Mouse (Mus musculus): ENCODE results near the gene Tspan11. TPM values are rescaled to one million over a fixed set of nuclear protein-coding genes. Genes with fewer than 3 reads are reported as not detected.

Tspan11 gene
- total RNA-seq, 2 experiments from 2014 or later = not detected

DNA sequence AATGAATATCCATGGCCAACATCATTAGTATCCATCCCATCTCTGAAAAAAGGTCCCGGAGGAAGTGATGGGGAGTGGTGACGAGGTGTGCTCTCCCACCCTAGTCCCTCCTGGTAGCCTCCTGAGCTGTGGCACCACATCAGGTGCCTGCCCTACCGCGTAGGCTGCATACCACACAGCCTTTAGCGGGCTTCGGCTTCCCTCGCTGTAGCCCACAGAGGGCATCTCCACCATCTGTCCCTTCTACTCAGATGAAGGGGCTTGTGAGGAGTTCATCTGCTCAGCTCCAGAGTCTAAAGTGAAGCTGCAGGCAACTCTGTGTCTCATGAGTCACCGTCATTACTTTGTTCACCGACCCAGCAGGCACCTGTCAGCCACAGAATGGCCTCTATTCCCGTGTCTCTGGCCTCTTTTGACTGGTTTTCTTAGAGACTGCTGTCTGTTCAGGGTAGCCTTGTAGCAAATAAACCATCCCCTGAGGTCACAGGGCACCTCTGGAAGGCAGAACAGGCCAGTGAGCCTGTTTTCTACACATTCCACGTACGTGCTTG, 101.6 kb downstream of the Tspan11 start:
- ATAC-seq (replicated peaks; ENCODE audit: poor library complexity) = no peak

DNA sequence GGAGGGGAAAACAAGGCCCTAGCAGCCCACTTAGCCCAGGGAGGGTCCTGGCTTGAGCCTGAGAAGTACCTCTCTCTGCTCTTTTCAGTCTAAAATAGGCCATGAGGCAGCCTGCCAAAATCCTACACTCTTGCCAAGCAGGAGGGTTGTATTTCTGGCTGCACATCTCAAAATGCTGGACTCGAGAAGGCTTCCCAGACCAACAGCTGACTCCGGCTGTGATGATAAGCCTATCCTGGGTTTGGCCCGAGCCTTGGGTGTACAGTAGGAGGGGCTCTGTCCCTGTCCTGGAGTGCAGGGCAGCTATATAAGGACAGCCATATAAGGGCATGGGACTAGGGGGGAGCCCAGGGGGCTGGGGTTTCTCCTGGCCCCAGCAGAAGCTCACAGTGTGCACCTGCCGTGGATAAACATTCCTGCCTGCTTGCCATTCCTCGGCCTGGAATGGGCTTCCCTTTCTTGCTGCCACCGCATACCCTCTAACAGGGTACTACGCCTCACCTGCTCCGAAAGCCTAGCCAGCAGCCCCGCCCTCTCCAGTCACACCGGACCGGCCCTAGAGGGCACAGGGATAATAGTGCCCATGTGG, 102.3 kb downstream of the Tspan11 start:
- no peak for ATAC-seq (replicated peaks; ENCODE audit: poor library complexity)

DNA sequence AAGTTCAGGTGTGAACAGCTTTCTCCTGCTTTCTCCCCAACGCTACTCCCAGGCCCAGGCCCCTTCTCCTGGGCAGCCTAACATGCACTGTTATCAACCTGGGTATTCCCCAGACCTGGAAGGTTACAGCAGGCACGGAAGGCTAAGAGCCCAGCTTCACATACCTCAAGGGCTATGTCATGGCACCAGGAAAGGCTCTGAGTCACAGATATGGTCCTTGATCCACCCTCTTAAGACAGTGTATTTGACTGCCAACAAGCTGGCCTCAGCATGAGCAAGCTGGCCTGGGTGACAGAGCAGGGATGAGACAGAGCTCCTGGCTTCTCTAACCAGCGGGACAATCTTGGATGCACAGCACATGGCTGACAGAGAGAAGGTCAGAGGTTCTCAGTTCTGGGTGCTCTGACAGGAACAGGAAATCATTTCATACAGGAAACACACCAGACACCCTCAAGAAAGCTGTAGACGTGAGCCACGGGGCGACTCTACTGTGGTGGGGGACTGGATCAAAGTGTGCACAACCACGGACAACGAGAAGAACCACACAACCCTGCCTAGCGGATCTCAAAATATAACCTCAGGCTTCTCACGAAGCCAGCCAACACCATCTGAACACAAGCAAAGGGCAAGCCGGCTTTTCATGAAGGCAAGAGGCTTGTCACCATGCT, 104.3 kb downstream of the Tspan11 start:
- no peak for ATAC-seq (replicated peaks; ENCODE audit: poor library complexity)

DNA sequence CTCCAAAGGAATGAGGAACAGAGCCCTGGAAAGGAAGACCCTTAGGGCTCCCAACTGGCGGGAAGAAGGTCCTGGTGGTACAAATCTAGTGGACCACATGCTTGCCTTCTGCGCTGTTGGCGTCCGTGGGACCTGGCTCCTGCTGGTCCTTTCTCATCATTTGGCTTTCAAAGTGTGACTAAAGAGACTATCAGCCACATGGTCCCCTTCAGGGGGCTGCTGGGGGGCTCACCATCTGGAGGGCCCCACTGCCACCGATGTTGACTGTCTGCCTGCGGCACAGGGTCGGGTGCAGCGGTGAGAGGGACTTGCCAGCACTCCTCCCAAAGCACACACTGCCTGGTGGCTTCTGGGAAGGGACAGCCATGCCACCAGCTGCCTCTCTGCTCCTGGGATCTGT, 105.6 kb downstream of the Tspan11 start:
- ATAC-seq (replicated peaks; ENCODE audit: poor library complexity) = no peak

DNA sequence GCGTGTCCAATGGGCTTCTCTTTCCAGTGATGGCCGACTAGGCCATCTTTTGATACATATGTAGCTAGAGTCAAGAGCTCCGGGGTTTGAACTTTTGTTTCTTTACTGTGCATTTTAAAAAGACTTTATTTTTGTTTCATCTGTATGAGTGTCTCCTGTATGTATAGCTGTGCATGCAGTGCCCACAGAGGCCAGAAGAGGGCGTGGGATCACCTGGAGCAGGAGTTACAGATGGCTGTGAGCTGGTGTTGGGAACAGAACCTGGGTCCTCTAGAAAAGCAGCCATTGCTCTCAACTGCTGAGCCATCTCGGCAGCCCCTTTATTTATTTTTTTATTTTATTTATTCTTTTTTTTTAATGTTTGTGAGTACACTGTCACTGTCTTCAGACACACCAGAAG, 109.5 kb downstream of the Tspan11 start:
- ATAC-seq (replicated peaks; ENCODE audit: poor library complexity) = no peak

DNA sequence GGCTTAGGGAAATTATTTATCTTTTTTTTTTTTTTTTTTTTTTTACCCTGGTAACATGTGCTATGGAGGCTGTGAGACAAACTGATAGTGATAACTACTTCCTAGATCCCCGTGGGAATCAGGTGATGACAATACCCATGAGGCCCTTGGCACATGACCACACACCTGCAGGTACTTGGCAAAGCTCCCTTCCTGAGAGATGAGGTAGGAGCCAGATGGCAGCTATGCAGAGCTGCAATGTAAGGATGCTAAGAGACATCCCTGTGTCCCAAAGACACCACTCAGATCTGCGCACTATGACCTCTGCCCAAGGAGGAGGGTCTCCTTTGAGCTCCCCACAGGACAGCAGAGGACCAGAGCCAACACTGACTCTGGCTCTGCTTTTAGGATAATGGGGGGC, 111.7 kb downstream of the Tspan11 start:
- no peak for ATAC-seq (replicated peaks; ENCODE audit: poor library complexity)

DNA sequence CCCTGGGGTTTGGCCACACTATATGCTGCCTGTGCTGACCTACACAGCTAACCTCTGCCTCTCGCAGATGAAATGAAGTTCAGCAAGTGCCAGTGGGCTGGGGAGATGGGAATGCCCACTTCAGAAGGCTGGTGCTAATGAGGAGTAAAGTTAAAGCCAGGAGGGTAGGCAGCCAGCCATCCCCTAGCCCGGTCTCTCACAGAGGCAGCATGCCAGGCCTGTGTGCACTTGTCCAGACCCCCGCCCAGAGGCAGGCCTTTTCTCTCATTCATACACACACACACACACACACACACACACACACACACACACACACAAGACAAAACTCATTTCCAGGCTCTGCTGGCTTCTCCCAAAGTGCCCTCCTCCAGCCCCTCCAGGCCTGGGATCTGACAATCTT, 113.4 kb downstream of the Tspan11 start:
- ATAC-seq (replicated peaks; ENCODE audit: poor library complexity) = no peak

DNA sequence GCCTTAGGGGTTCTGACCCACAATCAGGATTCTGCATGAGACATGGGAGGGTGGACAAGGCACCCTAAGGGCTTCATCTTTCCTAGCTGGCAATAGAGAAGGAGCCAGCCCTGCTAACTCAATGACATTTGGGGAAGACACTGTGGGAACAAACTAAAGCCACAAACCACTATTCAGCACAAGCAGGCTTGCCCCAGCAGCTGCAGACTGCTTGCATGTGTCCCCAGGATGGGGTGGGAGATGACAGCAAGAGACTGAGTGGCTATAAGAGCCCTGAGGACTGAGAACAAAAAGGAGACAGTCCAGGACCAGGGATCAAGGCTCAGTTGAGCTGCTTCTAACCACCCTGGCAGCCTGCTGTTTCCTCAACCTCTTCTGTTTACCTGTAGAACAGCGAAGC, 114.2 kb downstream of the Tspan11 start:
- ATAC-seq (replicated peaks; ENCODE audit: poor library complexity) = peak; percentile 55

DNA sequence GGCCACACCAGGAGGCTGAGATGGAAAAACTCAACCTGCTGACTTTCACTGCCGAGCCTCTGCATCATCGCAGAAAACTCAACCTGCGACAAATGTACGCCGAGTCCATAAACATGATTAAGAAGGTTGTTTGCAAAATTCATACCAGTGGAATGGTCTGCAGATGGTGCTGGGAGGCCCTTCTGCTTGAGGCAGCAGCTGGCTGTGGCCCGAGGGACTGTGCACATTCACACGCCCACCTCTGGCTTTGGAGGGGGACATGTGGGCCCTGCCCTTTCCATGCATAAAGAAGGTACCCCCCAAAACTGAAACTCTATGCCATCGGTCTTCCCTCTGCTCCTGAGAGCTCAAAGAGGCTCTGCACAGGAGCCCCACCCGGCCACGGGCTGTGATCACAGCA, 114.7 kb downstream of the Tspan11 start:
- ATAC-seq (replicated peaks; ENCODE audit: poor library complexity) = no peak

DNA sequence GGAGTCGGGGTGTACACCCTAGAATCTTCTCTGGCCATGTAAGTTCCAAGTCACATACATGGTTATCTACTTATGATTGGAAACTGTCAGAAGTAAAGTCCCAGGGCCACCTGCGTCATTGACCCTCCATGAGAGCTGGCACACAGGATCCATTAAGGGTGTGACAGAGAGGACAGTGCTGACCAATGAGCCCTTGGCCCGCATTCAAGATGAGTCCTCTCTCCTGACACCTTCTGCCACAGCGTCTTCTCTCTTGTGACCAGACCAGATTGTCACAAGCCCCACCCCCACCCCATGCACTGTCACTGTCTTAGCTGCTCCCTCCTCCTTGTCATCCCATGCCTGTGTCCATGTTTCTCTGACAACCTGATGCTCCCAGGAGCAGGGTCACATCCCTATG, 115.3 kb downstream of the Tspan11 start:
- no peak for ATAC-seq (replicated peaks; ENCODE audit: poor library complexity)

DNA sequence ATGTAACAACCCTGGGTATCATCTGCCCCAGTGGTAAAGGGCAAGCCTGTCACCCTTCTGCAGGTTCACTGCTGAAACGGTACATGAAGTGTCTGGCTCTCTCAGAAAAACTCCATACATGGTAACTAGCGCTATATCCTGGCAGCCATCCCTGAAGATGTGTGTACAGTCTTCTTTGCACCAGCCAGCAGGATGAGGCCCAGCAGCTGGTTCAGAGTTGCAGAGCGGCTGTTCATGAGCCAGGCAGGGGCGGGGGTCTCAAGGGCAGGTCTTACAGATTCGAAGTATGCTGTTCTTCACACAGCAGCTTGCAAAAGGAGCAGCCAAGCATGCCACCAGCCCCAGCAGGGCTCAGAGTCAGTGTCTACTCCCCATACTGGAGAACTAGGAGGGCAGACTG, 116.2 kb downstream of the Tspan11 start:
- no peak for ATAC-seq (replicated peaks; ENCODE audit: poor library complexity)

Other genes with a start within 250 kb of the Tspan11 start
- gene Prmt8, start 118.1 kb upstream of the Tspan11 start, total RNA-seq (2015) = not detected in 2 replicates
- gene Prmt8, start 118.1 kb upstream of the Tspan11 start, total RNA-seq (2017) = not detected in 2 replicates

All from megakaryocyte progenitor cell, adult 5-6 weeks (primary cell).